Mouse (Mus musculus): Measurements from ENCODE around the gene Degs2. TPM values are rescaled to one million over a fixed set of nuclear protein-coding genes. Genes with fewer than 3 reads are reported as not detected.

Degs2 gene
- total and polyA plus RNA-seq, 2 experiments from 2014 or later = 1.1 to 2.1 TPM

DNA sequence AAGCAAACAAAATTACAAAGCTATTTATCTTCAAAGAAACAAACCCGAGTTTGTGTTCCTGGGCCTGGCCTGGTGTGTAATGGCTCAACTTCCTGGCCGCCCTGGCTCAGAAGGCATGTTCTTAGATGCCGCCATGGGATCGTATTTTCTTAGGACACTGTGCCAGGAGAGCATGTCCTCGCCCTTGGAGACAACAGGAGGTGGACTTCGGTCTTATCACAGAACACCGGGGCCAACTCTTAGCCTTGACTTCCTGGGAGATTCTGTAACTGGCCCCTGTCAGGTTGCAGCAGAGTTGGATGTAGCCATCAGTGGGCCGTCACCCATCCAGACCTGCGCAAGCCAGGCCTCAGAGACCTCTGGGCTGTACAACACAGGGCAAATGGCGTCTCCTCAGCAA, 2.5 kb downstream of the Degs2 start:
- DNase-seq (ENCODE audit: low spot score) (no peak), ATAC-seq (ENCODE audit: low FRiP score) (no peak)
- Histone ChIP-seq H3K4me1 (ENCODE audit: insufficient read depth, low read length) (peaks cover 5% of the 10 kb centered on the region; the same call in 1 of the 2 replicates), H3K9me3 (ENCODE audit: low read length) (no peaks in the 10 kb centered on the region), H3K36me3 (ENCODE audit: insufficient read depth, low read length) (no peaks in the 10 kb centered on the region), H3K4me2 (ENCODE audit: low read depth, low read length, poor library complexity, severe bottlenecking) (no peak overlapping the region), H3K27ac (ENCODE audit: low read depth, low read length) (no peak overlapping the region), H3K27me3 (ENCODE audit: insufficient read depth, low read length) (peaks cover 26% of the 10 kb centered on the region), H3K4me3 (ENCODE audit: low read depth, low read length) (no peak overlapping the region), H3K9ac (replicated peaks; ENCODE audit: low read length, poor library complexity, severe bottlenecking) (no peak overlapping the region)
- WGBS = 88% methylated on average over 10 of the region's 10 CpGs
- no peak for TF ChIP-seq CTCF (IDR thresholded peaks at IDR 0.05)

DNA sequence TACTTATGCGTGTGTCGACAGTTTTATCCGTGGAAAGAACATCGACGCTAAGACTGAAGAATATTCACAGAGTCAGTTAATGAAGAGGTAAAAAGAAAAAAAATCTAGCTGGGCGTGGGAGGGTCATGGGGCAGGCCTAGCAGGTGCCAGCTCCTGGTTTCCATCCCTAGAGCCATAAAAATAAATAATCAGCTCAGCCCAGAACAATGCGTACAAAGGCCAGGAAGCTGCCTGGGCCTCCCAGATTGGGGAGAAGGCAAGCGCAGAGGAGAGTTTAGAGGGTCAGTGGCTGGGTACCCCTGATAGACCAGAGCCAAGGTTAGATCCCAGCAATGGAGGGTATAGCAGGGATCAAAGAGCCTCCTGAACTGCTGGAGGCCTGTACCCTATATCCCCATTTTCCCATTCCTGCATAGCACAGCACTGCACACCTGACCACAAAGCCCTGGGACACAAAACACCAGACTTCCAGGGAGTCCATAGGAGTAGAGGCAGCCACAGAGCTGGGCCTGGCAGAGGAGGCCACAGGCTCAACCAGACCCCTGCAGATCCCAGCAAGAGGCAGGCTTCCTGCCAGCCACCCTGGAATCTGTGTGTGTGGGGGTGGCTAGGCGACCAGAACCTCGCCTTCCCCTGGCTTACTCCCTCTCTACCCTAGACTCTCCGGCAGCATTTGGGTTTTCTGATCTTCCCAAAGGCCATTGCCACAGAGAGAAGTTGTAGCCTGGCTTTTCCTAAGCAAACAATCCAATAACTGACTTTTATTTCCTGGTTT, 3.2 kb downstream of the Degs2 start:
- Histone ChIP-seq H3K9me3 (ENCODE audit: low read length) (no peaks in the 10 kb centered on the region), H3K4me2 (ENCODE audit: low read depth, low read length, poor library complexity, severe bottlenecking) (no peak overlapping the region), H3K9ac (replicated peaks; ENCODE audit: low read length, poor library complexity, severe bottlenecking) (no peak overlapping the region), H3K4me3 (ENCODE audit: low read depth, low read length) (no peak overlapping the region), H3K36me3 (ENCODE audit: insufficient read depth, low read length) (no peaks in the 10 kb centered on the region), H3K27ac (ENCODE audit: low read depth, low read length) (no peak overlapping the region), H3K27me3 (ENCODE audit: insufficient read depth, low read length) (peaks cover 26% of the 10 kb centered on the region), H3K4me1 (ENCODE audit: insufficient read depth, low read length) (peaks cover 5% of the 10 kb centered on the region; the same call in 1 of the 2 replicates)
- 82% methylated on average over 11 of the region's 11 CpGs for WGBS
- no peak for TF ChIP-seq CTCF (IDR thresholded peaks at IDR 0.05)
- DNase-seq (ENCODE audit: low spot score) (no peak), ATAC-seq (ENCODE audit: low FRiP score) (no peak)

DNA sequence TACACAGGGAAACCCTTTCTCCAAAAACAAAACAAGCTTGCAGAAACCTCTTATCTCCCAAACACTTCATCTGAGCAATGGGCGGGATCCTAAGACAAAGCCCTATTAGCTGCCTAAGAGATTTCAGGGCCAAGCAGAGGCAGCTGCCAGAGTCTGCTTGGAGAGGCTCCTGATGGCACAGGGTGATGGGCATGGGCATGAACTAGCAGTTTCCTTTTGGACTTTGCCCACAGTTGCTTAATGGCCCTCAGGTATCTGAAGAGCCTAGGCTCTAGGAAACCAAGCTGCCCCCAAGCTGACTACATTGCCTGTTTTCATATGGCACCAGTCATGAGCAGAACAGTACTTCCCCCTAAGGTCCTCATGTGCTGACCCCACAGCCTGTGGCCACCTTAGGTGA, 7.9 kb downstream of the Degs2 start:
- Histone ChIP-seq H3K4me2 (ENCODE audit: low read depth, low read length, poor library complexity, severe bottlenecking) (no peak overlapping the region), H3K4me1 (ENCODE audit: insufficient read depth, low read length) (no peaks in the 10 kb centered on the region), H3K36me3 (ENCODE audit: insufficient read depth, low read length) (no peaks in the 10 kb centered on the region), H3K27me3 (ENCODE audit: insufficient read depth, low read length) (no peaks in the 10 kb centered on the region), H3K27ac (ENCODE audit: low read depth, low read length) (no peak overlapping the region), H3K9me3 (ENCODE audit: low read length) (no peaks in the 10 kb centered on the region), H3K9ac (replicated peaks; ENCODE audit: low read length, poor library complexity, severe bottlenecking) (no peak overlapping the region), H3K4me3 (ENCODE audit: low read depth, low read length) (no peak overlapping the region)
- no peak for ATAC-seq (ENCODE audit: low FRiP score)
- DNase-seq (ENCODE audit: low spot score) = no peak
- 95% methylated on average over 1 of the region's 1 CpGs for WGBS
- no peak for TF ChIP-seq CTCF (IDR thresholded peaks at IDR 0.05)

DNA sequence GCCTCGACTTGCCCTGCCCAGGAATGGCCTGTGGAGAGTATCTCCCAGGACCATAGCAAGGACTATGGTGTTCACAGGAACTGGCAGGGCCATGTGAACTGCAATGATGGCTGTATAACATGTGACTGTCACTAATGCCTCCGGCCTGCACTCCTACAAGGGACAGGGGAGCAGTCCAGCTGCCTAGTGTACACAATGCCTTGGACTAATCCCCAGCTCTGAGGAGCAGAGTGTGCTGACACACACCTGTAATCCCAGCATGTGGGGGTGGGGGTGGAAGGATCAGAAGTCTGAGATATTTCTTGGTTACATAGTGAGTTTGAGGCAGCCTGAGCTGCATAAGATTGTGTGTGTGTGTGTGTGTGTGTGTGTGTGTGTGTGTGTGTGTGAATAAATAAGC, 8.5 kb downstream of the Degs2 start:
- DNase-seq (ENCODE audit: low spot score) = no peak
- Histone ChIP-seq H3K9me3 (ENCODE audit: low read length) (no peaks in the 10 kb centered on the region), H3K4me3 (ENCODE audit: low read depth, low read length) (no peak overlapping the region), H3K27me3 (ENCODE audit: insufficient read depth, low read length) (no peaks in the 10 kb centered on the region), H3K9ac (replicated peaks; ENCODE audit: low read length, poor library complexity, severe bottlenecking) (no peak overlapping the region), H3K27ac (ENCODE audit: low read depth, low read length) (no peak overlapping the region), H3K4me1 (ENCODE audit: insufficient read depth, low read length) (no peaks in the 10 kb centered on the region), H3K36me3 (ENCODE audit: insufficient read depth, low read length) (peaks cover under 1% of the 10 kb centered on the region; the same call in 1 of the 2 replicates), H3K4me2 (ENCODE audit: low read depth, low read length, poor library complexity, severe bottlenecking) (no peak overlapping the region)
- 67% methylated on average over 2 of the region's 2 CpGs for WGBS
- ATAC-seq (ENCODE audit: low FRiP score) = no peak
- TF ChIP-seq CTCF (IDR thresholded peaks at IDR 0.05) = no peak

DNA sequence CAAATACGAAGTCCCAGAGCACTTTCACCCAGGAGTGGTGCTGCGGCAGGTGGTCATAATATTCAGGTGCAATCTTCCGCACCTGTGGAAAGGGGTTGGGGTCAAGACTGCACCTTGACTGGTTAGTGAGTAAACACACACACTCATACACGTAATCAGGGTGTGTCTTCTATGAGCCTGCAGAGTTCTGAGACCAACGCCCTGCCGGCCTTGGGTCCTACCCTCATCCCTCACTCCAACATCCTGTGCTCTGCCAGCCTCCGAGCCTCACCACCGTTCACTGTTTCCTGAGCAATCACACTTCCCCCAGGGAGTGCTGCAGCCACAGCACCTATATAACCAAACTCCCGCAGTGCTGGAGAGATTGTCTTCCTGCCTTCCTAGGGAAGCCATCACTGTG, 11.6 kb downstream of the Degs2 start:
- H3K9ac ChIP-seq (replicated peaks; ENCODE audit: low read length, poor library complexity, severe bottlenecking) = no peak overlapping the region
- 84% methylated on average over 9 of the region's 9 CpGs for WGBS
- DNase-seq (ENCODE audit: low spot score) (no peak), ATAC-seq (ENCODE audit: low FRiP score) (no peak)
- no peak for TF ChIP-seq CTCF (IDR thresholded peaks at IDR 0.05)
- H3K4me2 ChIP-seq (ENCODE audit: low read depth, low read length, poor library complexity, severe bottlenecking) = no peak overlapping the region
- no peak overlapping the region for H3K4me3 ChIP-seq (ENCODE audit: low read depth, low read length)
- H3K36me3 ChIP-seq (ENCODE audit: insufficient read depth, low read length) = peaks cover 14% of the 10 kb centered on the region
- no peaks in the 10 kb centered on the region for H3K27me3 ChIP-seq (ENCODE audit: insufficient read depth, low read length)
- H3K27ac ChIP-seq (ENCODE audit: low read depth, low read length) = no peak overlapping the region
- no peaks in the 10 kb centered on the region for H3K4me1 ChIP-seq (ENCODE audit: insufficient read depth, low read length)
- H3K9me3 ChIP-seq (ENCODE audit: low read length) = no peaks in the 10 kb centered on the region

DNA sequence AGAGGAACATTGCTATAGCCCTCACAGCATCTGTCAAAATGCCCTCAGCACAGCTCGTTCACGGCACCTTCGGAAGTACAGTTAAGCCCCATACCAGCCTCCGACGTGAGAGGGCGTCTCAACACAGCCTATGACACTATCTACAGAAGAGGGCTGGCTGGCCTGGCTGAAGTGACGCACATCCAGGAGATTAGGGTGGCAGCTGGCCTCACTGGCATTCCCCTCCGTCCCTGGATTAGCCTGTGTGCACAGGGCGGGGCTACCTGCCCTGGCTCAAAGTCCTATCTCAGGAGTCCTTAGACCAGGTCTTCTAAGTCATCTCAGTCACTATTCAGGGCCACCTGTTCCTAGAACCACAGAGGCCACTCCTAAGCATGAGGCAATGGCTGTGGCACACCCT, 12.9 kb downstream of the Degs2 start:
- Histone ChIP-seq H3K36me3 (ENCODE audit: insufficient read depth, low read length) (peaks cover 22% of the 10 kb centered on the region), H3K4me1 (ENCODE audit: insufficient read depth, low read length) (no peaks in the 10 kb centered on the region), H3K4me2 (ENCODE audit: low read depth, low read length, poor library complexity, severe bottlenecking) (no peak overlapping the region), H3K27ac (ENCODE audit: low read depth, low read length) (no peak overlapping the region), H3K9me3 (ENCODE audit: low read length) (no peaks in the 10 kb centered on the region), H3K9ac (replicated peaks; ENCODE audit: low read length, poor library complexity, severe bottlenecking) (no peak overlapping the region), H3K4me3 (ENCODE audit: low read depth, low read length) (no peak overlapping the region), H3K27me3 (ENCODE audit: insufficient read depth, low read length) (no peaks in the 10 kb centered on the region)
- WGBS = 90% methylated on average over 9 of the region's 9 CpGs
- TF ChIP-seq CTCF (IDR thresholded peaks at IDR 0.05) = no peak
- ATAC-seq (ENCODE audit: low FRiP score) (no peak), DNase-seq (ENCODE audit: low spot score) (no peak)

All from midbrain, postnatal 0 days (tissue).